Comparison of ENCODE assay signal across 8 mouse cellular contexts in genomic region chr14:30515931-30516723, GRCm38 (mm10).
DNase-seq lines count a peak whose midpoint lies in the region.

No protein-coding gene starts in this region.

- DNase-seq in layer of hippocampus, adult 9-11 months = peak; percentile 38
- DNase-seq in layer of hippocampus, adult 9-10 months (ENCODE audit: low spot score) = no peak
- peak; percentile 49 for DNase-seq in adipocyte (ENCODE audit: low spot score)
- DNase-seq in embryo, embryonic 9.5 days (ENCODE audit: extremely low spot score) = peak; percentile 18
- DNase-seq in lung, postnatal 25 days (ENCODE audit: low spot score) = peak; percentile 23
- DNase-seq in right cerebral cortex, adult 18-20 months = no peak
- no peak for DNase-seq in thymus, postnatal 10 days (ENCODE audit: low spot score in 2 of 2)
- no peak for DNase-seq in left cerebral cortex, adult 11 months (ENCODE audit: low spot score)

Comparison
In these comparisons a context has a peak if more than half of its experiments do, and no peak if none do; other contexts are left out.
1. DNase-seq: peak in layer of hippocampus, adult 9-11 months (single experiment), adipocyte (single experiment), embryo, embryonic 9.5 days (single experiment) and lung, postnatal 25 days (single experiment); none in layer of hippocampus, adult 9-10 months (single experiment), right cerebral cortex, adult 18-20 months (single experiment), thymus, postnatal 10 days (0 of 2) and left cerebral cortex, adult 11 months (single experiment).